Mouse (Mus musculus) CD4-positive, CD25-positive, alpha-beta regulatory T cell, adult 4 months (primary cell): ENCODE measurements around the gene Vmn1r90. TPM values are rescaled to one million over a fixed set of nuclear protein-coding genes. Genes with fewer than 3 reads are reported as not detected.
"Not testable (repeated sequence)": the region's sequence is repeated elsewhere in the genome, so short reads cannot be mapped to it uniquely, and the experiment has no call there.

Experiments
- ATAC-seq: one replicate; pipeline ENCODE4 v1.8.0; 2017
- polyA plus RNA-seq, 2 experiments: library from polyadenylated mRNA; unstranded; fragments of 100-300 nt; shearing (Covaris generic); gene quantifications; one replicate each; pipeline ENCODE4 v1.2.1; 2017

The Vmn1r90 gene
- polyA plus RNA-seq = not detected

GRCm38 (mm10) chr7:14563406-14563805, at the start of gene Vmn1r90:
TSS of gene Vmn1r90 (minus strand) at chr7:14563506.
- ATAC-seq = no peak

GRCm38 (mm10) chr7:14593009-14593408, 29.7 kb upstream of the Vmn1r90 start:
- not testable (repeated sequence) for ATAC-seq

GRCm38 (mm10) chr7:14552284-14552683, 11.0 kb downstream of the Vmn1r90 start:
- no peak for ATAC-seq

- ATAC-seq = no peak
These were observed 38.0 kb downstream of the Vmn1r90 start for GRCm38 (mm10) chr7:14525280-14525679.

- ATAC-seq = no peak
These were observed 40.7 kb downstream of the Vmn1r90 start for GRCm38 (mm10) chr7:14522636-14523035.

DNA sequence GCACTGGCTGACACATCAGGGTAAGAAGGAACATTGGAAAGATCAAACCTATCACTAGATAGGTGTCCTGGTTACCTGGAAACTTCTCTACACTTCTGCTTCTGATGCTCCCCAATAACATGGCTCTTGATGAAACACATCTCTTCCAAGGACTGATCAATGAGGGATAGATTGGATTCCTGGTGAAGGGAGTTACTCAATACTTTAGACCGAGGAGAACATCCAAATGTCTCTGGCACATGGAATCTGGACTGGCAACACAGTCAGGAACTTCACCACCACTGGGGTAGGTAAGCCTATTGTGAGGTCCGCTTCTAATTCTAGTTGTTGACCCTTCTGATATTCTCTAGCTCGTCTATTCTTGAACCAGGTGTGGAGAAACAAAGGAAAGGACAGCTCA, 45.0 kb downstream of the Vmn1r90 start:
- ATAC-seq = no peak

Other genes starting within 250 kb of the Vmn1r90 start
- 1 to 10 TPM in 1 of 2 experiments, under 1 TPM in 1; 0.36 to 2.6 TPM for gene Obox8, start 229.9 kb downstream of the Vmn1r90 start, polyA plus RNA-seq
- not detected for gene Sult2a8, start 116.7 kb downstream of the Vmn1r90 start, polyA plus RNA-seq
- not detected for gene Sult2a7, start 69.3 kb downstream of the Vmn1r90 start, polyA plus RNA-seq
- not detected for gene Obox7, start 96.0 kb upstream of the Vmn1r90 start, polyA plus RNA-seq